Mouse (Mus musculus): Measurements from ENCODE around the gene Rragd. TPM values are rescaled to one million over a fixed set of nuclear protein-coding genes. Genes with fewer than 3 reads are reported as not detected.

The Rragd gene
- total RNA-seq, 4 experiments from 2014 or later: 10.2 to 16.4 (median 13.9) TPM

- DNase-seq: no peak
These were observed 66.8 kb downstream of the Rragd start for GRCm38 (mm10) chr4:33049601-33050000.

GRCm38 (mm10) chr4:33052055-33052454 lies 69.2 kb downstream of the Rragd start:
- DNase-seq: no peak

GRCm38 (mm10) chr4:33052650-33053049 lies 69.8 kb downstream of the Rragd start:
- no peak for DNase-seq

- DNase-seq: no peak
These were observed 71.6 kb downstream of the Rragd start for GRCm38 (mm10) chr4:33054426-33054825.

- DNase-seq: no peak
These were observed 73.5 kb downstream of the Rragd start for GRCm38 (mm10) chr4:33056317-33056716.

GRCm38 (mm10) chr4:33057890-33058687 lies 75.3 kb downstream of the Rragd start:
- no peak for DNase-seq

- DNase-seq: no peak
These were observed 78.3 kb downstream of the Rragd start for GRCm38 (mm10) chr4:33061158-33061557.

GRCm38 (mm10) chr4:33062981-33063380 lies 80.1 kb downstream of the Rragd start, which contains the start of gene Gabrr2:
TSS of gene Gabrr2 (plus strand) at chr4:33062999.
- no peak for DNase-seq

- DNase-seq: no peak
These were observed 82.1 kb downstream of the Rragd start for GRCm38 (mm10) chr4:33064986-33065385.

GRCm38 (mm10) chr4:33066223-33066960 lies 83.6 kb downstream of the Rragd start:
- no peak for DNase-seq

GRCm38 (mm10) chr4:33067331-33067730 lies 84.5 kb downstream of the Rragd start:
- DNase-seq: no peak

GRCm38 (mm10) chr4:33067826-33068225 lies 85.0 kb downstream of the Rragd start:
- DNase-seq: no peak

- DNase-seq: no peak
These were observed 86.1 kb downstream of the Rragd start for GRCm38 (mm10) chr4:33068894-33069293.

GRCm38 (mm10) chr4:33070326-33070725 lies 87.5 kb downstream of the Rragd start:
- no peak for DNase-seq

- DNase-seq: no peak
These were observed 88.5 kb downstream of the Rragd start for GRCm38 (mm10) chr4:33071337-33071736.

Other genes starting within 250 kb of the Rragd start
- gene Lyrm2, start 182.8 kb upstream of the Rragd start, total RNA-seq (2022): 10 to 100 TPM; 38.9 to 49.3 (median 46.3) TPM
- 10 to 100 TPM in 1 of 4 experiments, 1 to 10 TPM in 3; 2.8 to 10.6 (median 4.9) TPM for gene Ankrd6, start 32.2 kb upstream of the Rragd start, total RNA-seq (2022)
- 10 to 100 TPM; 45.2 to 68.6 (median 63.7) TPM for gene Ube2j1, start 48.4 kb downstream of the Rragd start, total RNA-seq (2022)
- gene Gabrr2, start 80.0 kb downstream of the Rragd start, total RNA-seq (2022): under 1 TPM in 2 of 4 experiments, not detected in 2; 0.71 to 0.89 TPM
- gene Gabrr1, start 149.5 kb downstream of the Rragd start, total RNA-seq (2022): under 1 TPM in 3 of 4 experiments, not detected in 1; 0.14 to 0.17 (median 0.15) TPM
- 10 to 100 TPM; 15.6 to 42.2 (median 27.4) TPM for gene Pm20d2, start 206.7 kb downstream of the Rragd start, total RNA-seq (2022)
- 1 to 10 TPM in 3 of 4 experiments, under 1 TPM in 1; 0.63 to 2.4 (median 2.1) TPM for gene Srsf12, start 226.0 kb downstream of the Rragd start, total RNA-seq (2022)